Mouse (Mus musculus) liver, adult 2 months (tissue): Measurements from ENCODE around the gene Hook1.

Experiments used
- CTCF ChIP-seq: fragments of 200-500 bp; IDR thresholded peaks from 2 replicates; pipeline ENCODE4 v1.5.1; 2011; ENCODE audit warnings: low read depth, low read length, control low read depth
- POLR2A ChIP-seq: fragments of 200-500 bp; IDR thresholded peaks from 2 replicates; pipeline ENCODE4 v1.6.1; 2011; ENCODE audit warnings: low read length, control low read depth; ENCODE audit not compliant: insufficient read depth; ENCODE audit errors: extremely low read depth

DNA sequence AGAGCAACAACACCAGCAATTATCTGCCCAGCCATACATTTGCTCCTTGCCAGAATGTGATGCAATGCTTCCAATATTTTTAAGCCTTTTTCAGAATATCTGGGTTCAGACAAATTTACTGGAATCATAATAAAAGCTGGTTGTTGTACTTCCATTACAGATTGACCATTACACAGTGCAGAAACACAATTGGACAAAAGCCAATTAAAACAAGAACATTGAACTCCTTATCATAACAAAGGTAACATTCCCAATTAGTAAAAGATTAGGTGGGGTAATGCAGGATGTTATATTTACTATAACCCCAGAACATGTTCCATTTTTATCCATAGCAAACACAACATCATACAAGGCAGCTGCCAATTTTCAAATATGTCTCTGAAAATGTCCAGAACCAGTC lies 13.7 kb upstream of the Hook1 start:
- TF ChIP-seq CTCF (no peak), POLR2A (no peak)
